Mouse (Mus musculus): ENCODE measurements around the gene Stmn3. TPM values are rescaled to one million over a fixed set of nuclear protein-coding genes. Genes with fewer than 3 reads are reported as not detected.
A peak's percentile ranks its signal among the peaks of the same experiment; 100 is the strongest.

Gene Stmn3
- total and polyA plus RNA-seq, 3 experiments, result not detected

DNA sequence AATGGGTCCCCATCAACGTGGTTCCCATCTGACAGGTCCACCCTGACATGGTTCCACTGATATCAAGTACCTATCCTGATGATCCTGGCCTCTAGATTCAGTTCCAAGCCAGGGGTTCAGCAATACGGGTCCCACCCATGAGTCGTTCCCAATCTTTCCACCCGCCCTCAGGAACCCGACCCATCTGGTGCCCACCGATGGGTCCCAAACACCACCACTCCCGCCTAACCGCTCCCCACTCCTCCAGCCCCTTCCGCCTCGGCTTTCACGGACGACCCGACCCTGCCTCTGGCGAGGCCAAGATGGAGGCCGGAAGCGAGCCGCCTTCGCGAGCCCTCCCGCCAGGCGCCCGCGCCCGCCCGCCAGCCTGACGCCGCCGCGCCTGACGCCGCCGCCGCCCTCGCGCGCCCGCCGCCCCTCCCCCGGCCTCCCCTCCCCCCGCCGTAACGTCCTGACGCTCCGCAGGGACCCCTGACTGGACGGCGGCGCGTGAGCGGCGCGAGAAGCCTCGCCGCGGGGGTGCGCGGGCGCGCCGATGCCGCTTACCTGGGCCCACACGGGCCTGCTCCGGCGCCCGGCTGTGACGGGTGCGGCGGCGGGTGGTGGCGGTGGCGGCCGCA lies 26.9 kb downstream of the Stmn3 start:
- Histone ChIP-seq H3K27me3 (ENCODE audit: control insufficient read depth in 1 of 2, insufficient read depth in 2 of 2, low read length in 2 of 2) (no peaks in the 10 kb centered on the region), H3K27ac (ENCODE audit: control insufficient read depth, low read depth, low read length) (peak overlapping the region; percentile 92), H3K9ac (ENCODE audit: control insufficient read depth, low read depth, low read length, poor library complexity, severe bottlenecking) (peak overlapping the region; percentile 95), H3K79me2 (ENCODE audit: control insufficient read depth, insufficient read depth, low read length, poor library complexity) (peaks cover 18% of the 10 kb centered on the region), H3K4me1 (ENCODE audit: control insufficient read depth in 1 of 2, insufficient read depth in 2 of 2, low read length in 2 of 2) (peaks cover 2 to 13% of the 10 kb centered on the region in 2 experiments; a peak in 3 of 4 replicates), H3K9me3 (replicated peaks; ENCODE audit: insufficient read depth, low read length) (no peaks in the 10 kb centered on the region), H3K4me3 (ENCODE audit: control insufficient read depth in 1 of 2, insufficient read depth in 1 of 2, low read depth in 2 of 2, low read length in 2 of 2) (peak overlapping the region; percentile 91), H3K36me3 (ENCODE audit: control insufficient read depth in 1 of 2, insufficient read depth in 2 of 2, low read length in 2 of 2) (peaks cover 0 to 17% of the 10 kb centered on the region in 2 experiments; a peak in 3 of 4 replicates)
- DNase-seq (ENCODE audit: low read depth, low spot score), result peak; percentile 85
- TF ChIP-seq GABPA (IDR thresholded peaks at IDR 0.05; ENCODE audit: low read depth, low read length), result no peak
- no peak for TF ChIP-seq CHD1 (IDR thresholded peaks at IDR 0.05; ENCODE audit: low read depth, low read length)
- TF ChIP-seq MAZ (IDR thresholded peaks at IDR 0.05; ENCODE audit: low read depth, low read length), result peak; percentile 18; the same call in 1 of the 2 replicates
- no peak for TF ChIP-seq USF1 (IDR thresholded peaks at IDR 0.05; ENCODE audit: low read depth, low read length)
- no peak for TF ChIP-seq USF2 (IDR thresholded peaks at IDR 0.05; ENCODE audit: borderline replicate concordance in 1 of 2, insufficient read depth in 1 of 2, low read depth in 1 of 2, low read length in 2 of 2)
- TF ChIP-seq ZC3H11A (IDR thresholded peaks at IDR 0.05; ENCODE audit: low read depth, low read length), result no peak
- no peak for TF ChIP-seq ZKSCAN1 (IDR thresholded peaks at IDR 0.05; ENCODE audit: low read depth, low read length)
- TF ChIP-seq NELFE (IDR thresholded peaks at IDR 0.05; ENCODE audit: low read depth, low read length), result peak; percentile 70
- no peak for TF ChIP-seq MEF2A (IDR thresholded peaks at IDR 0.05; ENCODE audit: extremely low read depth, insufficient replicate concordance, low read depth, low read length, poor library complexity, severe bottlenecking)
- no peak for TF ChIP-seq MAFK (IDR thresholded peaks at IDR 0.05; ENCODE audit: borderline replicate concordance, low read depth, low read length)
- no peak for TF ChIP-seq JUND (IDR thresholded peaks at IDR 0.05; ENCODE audit: low read depth, low read length)
- TF ChIP-seq KAT2A (conservative IDR thresholded peaks at IDR 0.05; ENCODE audit: low read depth, low read length), result no peak
- peak; percentile 52 for TF ChIP-seq GATA1 (IDR thresholded peaks at IDR 0.05; ENCODE audit: low read depth, low read length)
- no peak for TF ChIP-seq BHLHE40 (IDR thresholded peaks at IDR 0.05; ENCODE audit: borderline replicate concordance, low read depth, low read length)
- no peak for TF ChIP-seq POLR2AphosphoS5 (IDR thresholded peaks at IDR 0.05; ENCODE audit: borderline replicate concordance, low read depth, low read length)
- no peak for TF ChIP-seq TAL1 (IDR thresholded peaks at IDR 0.05; ENCODE audit: low read length)
- no peak for TF ChIP-seq UBTF (IDR thresholded peaks at IDR 0.05; ENCODE audit: borderline replicate concordance, insufficient read depth, low read depth, low read length)
- TF ChIP-seq ETS1 (IDR thresholded peaks at IDR 0.05; ENCODE audit: low read depth, low read length), result no peak
- no peak for TF ChIP-seq ZNF384 (IDR thresholded peaks at IDR 0.05; ENCODE audit: low read depth, low read length)
- peak; percentile 31; the same call in 1 of the 2 replicates for TF ChIP-seq ELF1 (IDR thresholded peaks at IDR 0.05; ENCODE audit: low read depth, low read length)
- no peak; the same call in 1 of the 2 replicates for TF ChIP-seq TBP (IDR thresholded peaks at IDR 0.05; ENCODE audit: low read depth, low read length)
- no peak for TF ChIP-seq SMC3 (IDR thresholded peaks at IDR 0.05; ENCODE audit: low read depth, low read length)
- peak; percentile 55; the same call in 1 of the 2 replicates for TF ChIP-seq POLR2AphosphoS2 (IDR thresholded peaks at IDR 0.05; ENCODE audit: low read length)
- TF ChIP-seq E2F4 (IDR thresholded peaks at IDR 0.05; ENCODE audit: borderline replicate concordance, low read depth, low read length), result 0 out of 2 replicates have a peak, but pooled peaks have one; percentile 35
- TF ChIP-seq SIN3A (IDR thresholded peaks at IDR 0.05; ENCODE audit: low read length), result peak; percentile 54; the same call in 1 of the 2 replicates
- TF ChIP-seq RAD21 (IDR thresholded peaks at IDR 0.05; ENCODE audit: low read depth, low read length), result no peak
- no peak for TF ChIP-seq CTCF (IDR thresholded peaks at IDR 0.05 in 2 of 3, conservative IDR thresholded peaks at IDR 0.05 in 1 of 3; ENCODE audit: control insufficient read depth in 1 of 3, insufficient read depth in 1 of 3, low read depth in 2 of 3, low read length in 3 of 3, poor library complexity in 1 of 3, severe bottlenecking in 1 of 3)
- peak; percentile 64 for TF ChIP-seq MAX (IDR thresholded peaks at IDR 0.05; ENCODE audit: low read length)
- TF ChIP-seq EP300 (IDR thresholded peaks at IDR 0.05; ENCODE audit: low read depth in 1 of 2, low read length in 2 of 2), result no peak
- TF ChIP-seq MYB (IDR thresholded peaks at IDR 0.05; ENCODE audit: low read depth, low read length), result no peak
- TF ChIP-seq MYC (IDR thresholded peaks at IDR 0.05; ENCODE audit: low read depth, low read length), result no peak
- 0 out of 2 replicates have a peak, but pooled peaks have one; percentile 17 for TF ChIP-seq TCF12 (IDR thresholded peaks at IDR 0.05; ENCODE audit: low read depth, low read length)
- no peak for TF ChIP-seq CHD2 (IDR thresholded peaks at IDR 0.05; ENCODE audit: low read length)
- no peak for TF ChIP-seq NRF1 (IDR thresholded peaks at IDR 0.05; ENCODE audit: insufficient read depth, low read depth, low read length, poor library complexity, severe bottlenecking)
- peak; percentile 55 for TF ChIP-seq ZMIZ1 (IDR thresholded peaks at IDR 0.05; ENCODE audit: low read depth, low read length)
- peak; percentile 74 for TF ChIP-seq HCFC1 (IDR thresholded peaks at IDR 0.05; ENCODE audit: low read depth, low read length)

Data from MEL (cell line).